Mouse (Mus musculus): ENCODE results near the gene Erbb4.

The Erbb4 gene

DNA sequence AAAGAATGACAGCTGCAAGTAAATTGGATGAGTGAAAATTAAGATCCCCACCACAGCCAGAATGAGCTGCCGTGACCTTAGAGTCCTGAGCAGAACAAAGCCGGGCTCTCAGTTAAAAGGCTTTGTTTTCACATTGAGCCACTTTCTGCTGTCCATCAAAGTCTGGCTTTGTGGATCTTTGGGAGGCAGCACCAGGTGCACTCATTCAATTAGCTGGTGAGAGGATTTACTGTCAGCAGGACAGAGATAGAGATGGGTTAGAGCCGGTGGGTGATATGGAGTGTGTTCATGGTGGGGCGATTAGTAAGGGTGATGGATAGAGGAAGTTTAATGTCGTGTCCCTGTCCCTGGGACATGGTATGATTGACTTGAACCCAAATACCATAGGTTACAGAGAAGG, 1060.7 kb downstream of the Erbb4 start:
- DNase-seq = no peak

DNA sequence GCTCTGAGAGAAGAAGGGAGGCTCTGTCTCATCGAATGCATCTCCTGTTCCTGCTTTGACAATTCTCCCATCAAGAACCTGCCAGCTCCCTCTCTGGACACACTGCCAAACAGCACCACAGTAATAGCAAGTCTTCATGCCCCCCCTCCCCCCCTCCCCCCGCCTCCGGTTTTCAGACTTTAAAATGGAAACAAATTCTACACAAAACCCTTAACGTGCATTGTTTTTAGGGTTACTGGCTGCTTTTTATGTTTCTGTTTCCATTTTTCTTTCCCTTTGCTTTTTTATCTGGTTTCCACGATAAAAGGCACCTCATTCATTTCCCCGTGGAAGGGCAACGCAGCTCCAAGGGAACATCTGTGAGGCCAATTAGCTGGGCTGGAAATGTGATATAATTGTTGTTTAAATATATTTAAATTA, 1061.3 kb downstream of the Erbb4 start:
- no peak for DNase-seq

DNA sequence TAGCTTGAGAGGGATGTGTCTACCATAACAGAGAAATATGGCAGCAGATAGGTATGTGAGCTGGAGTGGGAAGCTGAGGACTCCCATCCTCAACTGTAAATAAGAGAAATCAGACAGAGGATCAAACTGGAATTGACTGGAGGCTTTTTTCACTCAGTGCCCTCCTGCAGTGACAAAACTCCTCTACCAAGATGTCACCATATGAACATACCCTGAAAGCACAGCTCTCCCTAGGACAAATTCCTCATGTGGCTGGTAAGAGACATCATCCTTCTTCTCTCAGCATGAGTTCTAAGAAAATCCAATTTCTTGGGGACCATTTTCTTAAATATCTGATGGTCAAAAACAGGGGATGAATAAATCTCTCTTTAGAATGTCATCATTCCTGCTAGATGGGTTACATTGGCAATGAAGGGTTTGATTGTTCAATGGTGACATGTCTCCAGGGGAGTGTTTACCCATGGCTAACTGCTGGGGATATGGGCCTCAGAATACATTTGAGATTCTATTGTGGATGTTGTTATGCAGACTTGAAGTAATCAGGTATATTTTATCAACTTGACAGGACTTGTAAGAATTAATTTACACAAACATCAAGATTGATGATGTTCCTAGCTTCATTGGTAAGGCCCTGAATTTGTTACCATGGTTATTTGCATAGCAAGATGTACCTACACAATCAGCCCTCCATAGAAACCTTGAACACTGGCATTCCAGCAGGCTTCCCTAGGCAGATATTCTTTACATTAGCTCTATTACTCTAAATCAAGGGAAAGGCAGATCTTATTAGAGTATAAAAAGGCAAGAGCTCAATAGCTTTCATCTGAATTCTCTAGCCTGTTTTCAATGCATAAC, 1083.5 kb downstream of the Erbb4 start:
- DNase-seq = no peak

DNA sequence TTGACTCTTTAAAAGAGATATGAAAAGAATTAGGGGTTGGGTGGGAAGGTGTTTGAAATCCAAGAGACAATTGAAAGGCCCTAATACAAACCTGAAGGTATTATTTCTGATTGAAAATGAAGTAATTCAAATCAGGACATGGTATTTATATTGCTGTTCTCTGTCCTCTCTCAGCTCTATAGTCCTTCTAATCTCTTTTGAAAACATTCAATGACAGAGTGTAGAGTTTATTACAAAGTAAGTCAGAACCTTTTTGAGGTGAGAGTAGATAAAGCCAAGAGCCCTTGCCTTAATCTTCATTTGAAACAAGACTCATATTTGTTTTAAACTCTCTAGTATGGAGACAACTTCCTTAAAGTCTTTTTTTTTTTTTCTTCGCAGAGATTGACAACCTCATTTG, 1087.8 kb downstream of the Erbb4 start:
- no peak for DNase-seq

DNA sequence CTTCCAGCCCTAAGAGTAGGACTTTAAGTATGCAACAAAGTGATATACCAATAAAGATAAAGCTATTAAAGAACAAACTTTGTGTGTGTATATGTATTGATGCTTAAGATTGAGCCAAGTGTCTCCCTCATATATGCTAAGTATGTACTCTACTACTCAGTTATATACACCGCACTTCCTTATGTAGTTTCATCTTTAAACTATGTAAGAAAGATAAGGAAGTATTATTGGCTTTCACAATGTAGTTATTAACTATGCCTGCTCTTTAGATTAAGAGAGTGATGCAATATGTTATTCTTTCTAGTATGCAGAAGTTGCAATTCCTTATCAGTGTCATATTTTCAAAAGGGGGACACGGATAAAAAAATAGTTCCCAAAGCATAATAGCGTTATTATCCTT, 1088.2 kb downstream of the Erbb4 start:
- DNase-seq = no peak
